Mouse (Mus musculus) G1E (cell line): ENCODE measurements around the gene Lrrtm1.

Experiments used
- CTCF ChIP-seq: IDR thresholded peaks from 2 replicates; pipeline ENCODE4 v1.5.1; 2012; ENCODE audit warnings: low read depth, low read length, inconsistent platforms, mixed read lengths
- GATA2 ChIP-seq: IDR thresholded peaks from 2 replicates; pipeline ENCODE4 v1.6.1; 2012; ENCODE audit warnings: low read depth, low read length, inconsistent platforms, borderline replicate concordance
- TAL1 ChIP-seq: conservative IDR thresholded peaks from 2 replicates; pipeline ENCODE4 v1.6.1; 2012; ENCODE audit warnings: low read depth, low read length, inconsistent platforms, mixed read lengths

GRCm38 (mm10) chr6:77243541-77244231 lies 1.2 kb downstream of the Lrrtm1 start:
- TF ChIP-seq CTCF (no peak), TAL1 (no peak), GATA2 (no peak)
